Mouse (Mus musculus) mature B cell (primary cell): Measurements from ENCODE around the gene Gm26661.

Experiments used
- in situ Hi-C: fragments of 300-500 bp; cut with MboI; formaldehyde crosslinking; loops from 2 replicates; pipeline ENCODE4 v1.14.3; 2019

Gm26661 gene

GRCm38 (mm10) chr14:7791532-7792159, at the start of gene Gm26661:
Gene Gm26661, plus strand, starts transcription at chr14:7791587.
- in situ Hi-C loops, result no loop called here

- in situ Hi-C loops, result no loop called here
Observed at GRCm38 (mm10) chr14:7748944-7749763, 42.2 kb upstream of the Gm26661 start.

GRCm38 (mm10) chr14:7749764-7750089, 41.7 kb upstream of the Gm26661 start:
- in situ Hi-C loops, result no loop called here

GRCm38 (mm10) chr14:7765569-7766314, 25.6 kb upstream of the Gm26661 start:
- in situ Hi-C loops, result no loop called here

GRCm38 (mm10) chr14:7773714-7774389, 17.5 kb upstream of the Gm26661 start:
- in situ Hi-C loops, result no loop called here

GRCm38 (mm10) chr14:7786073-7786472, 5.3 kb upstream of the Gm26661 start:
- in situ Hi-C loops, result no loop called here

- in situ Hi-C loops, result no loop called here
Observed at GRCm38 (mm10) chr14:7789266-7790030, 1.9 kb upstream of the Gm26661 start.

GRCm38 (mm10) chr14:7791061-7791531, 291 bp upstream of the Gm26661 start:
- in situ Hi-C loops, result no loop called here

- in situ Hi-C loops, result no loop called here
Observed at GRCm38 (mm10) chr14:7795961-7796360, 4.6 kb downstream of the Gm26661 start.

- in situ Hi-C loops, result no loop called here
Observed at GRCm38 (mm10) chr14:7800611-7801010, 9.2 kb downstream of the Gm26661 start.

GRCm38 (mm10) chr14:7801831-7802230, 10.4 kb downstream of the Gm26661 start:
- in situ Hi-C loops, result no loop called here

- in situ Hi-C loops, result no loop called here
Observed at GRCm38 (mm10) chr14:7803874-7804557, 12.6 kb downstream of the Gm26661 start.

GRCm38 (mm10) chr14:7804558-7804905, 13.1 kb downstream of the Gm26661 start:
- in situ Hi-C loops, result no loop called here

- in situ Hi-C loops, result no loop called here
Observed at GRCm38 (mm10) chr14:7807711-7808110, 16.3 kb downstream of the Gm26661 start.

GRCm38 (mm10) chr14:7808501-7808981, 17.2 kb downstream of the Gm26661 start:
- in situ Hi-C loops, result no loop called here

- in situ Hi-C loops, result no loop called here
Observed at GRCm38 (mm10) chr14:7809043-7809955, 17.9 kb downstream of the Gm26661 start.

- in situ Hi-C loops, result no loop called here
Observed at GRCm38 (mm10) chr14:7817770-7818462, 26.5 kb downstream of the Gm26661 start, which contains the start of gene Flnb. Gene Flnb, plus strand, starts transcription at chr14:7817957.

GRCm38 (mm10) chr14:7818463-7819121, 27.2 kb downstream of the Gm26661 start:
- in situ Hi-C loops, result no loop called here
